Mouse (Mus musculus): ENCODE data around the gene Sidt1. TPM values are rescaled to one million over a fixed set of nuclear protein-coding genes. Genes with fewer than 3 reads are reported as not detected.

Sidt1 gene
- total RNA-seq, 2 experiments from 2014 or later: 41.6 to 41.8 TPM

Other genes with a start within 250 kb of the Sidt1 start
- gene Atp6v1a, start 193.5 kb downstream of the Sidt1 start, total RNA-seq (2021): 100 to 1,000 TPM; 509 to 523 TPM
- 10 to 100 TPM; 64.0 to 69.9 TPM for gene Naa50, start 193.4 kb downstream of the Sidt1 start, total RNA-seq (2021)
- gene Usf3, start 159.9 kb downstream of the Sidt1 start, total RNA-seq (2021): 10 to 100 TPM; 35.8 to 35.9 TPM
- gene Spice1, start 13.9 kb upstream of the Sidt1 start, total RNA-seq (2021): 10 to 100 TPM; 18.6 to 22.0 TPM
- gene Cfap44, start 61.6 kb upstream of the Sidt1 start, total RNA-seq (2021): 1 to 10 TPM; 3.8 to 4.0 TPM
- 10 to 100 TPM; 19.5 to 23.5 TPM for gene Boc, start 225.7 kb upstream of the Sidt1 start, total RNA-seq (2021)

Measured in left cerebral cortex, adult 18-20 months (tissue).